Mouse (Mus musculus) heart, postnatal 0 days (tissue): ENCODE measurements around the gene Gm19426. TPM values are rescaled to one million over a fixed set of nuclear protein-coding genes. Genes with fewer than 3 reads are reported as not detected.

Experiments
- ATAC-seq: fragments of 200-750 bp; cut with Nextera tagmentation; 2 replicates; pipeline ENCODE4 v1.8.0; 2017; ENCODE audit warnings: low read depth, moderate number of reproducible peaks, moderate library complexity; ENCODE audit not compliant: insufficient read depth
- DNase-seq: peaks from one replicate; pipeline ENCODE4 v3.0.0-alpha.2; 2016; ENCODE audit warnings: low spot score
- H3K27ac ChIP-seq: fragments of 300-500 bp; sonication (generic); 2 replicates; pipeline ENCODE4 v1.5.1; 2014; ENCODE audit warnings: low read depth, mild to moderate bottlenecking
- H3K27me3 ChIP-seq: fragments of 300-500 bp; sonication (generic); 2 replicates; pipeline ENCODE4 v1.6.1; 2014; ENCODE audit warnings: low read length, mixed read lengths; ENCODE audit not compliant: control insufficient read depth, insufficient read depth
- H3K36me3 ChIP-seq: fragments of 300-500 bp; sonication (generic); replicated peaks from 2 replicates; pipeline ENCODE4 v1.6.1; 2014; ENCODE audit warnings: low read length, mixed read lengths; ENCODE audit not compliant: control insufficient read depth, insufficient read depth
- H3K4me1 ChIP-seq: fragments of 300-500 bp; sonication (generic); 2 replicates; pipeline ENCODE4 v1.6.1; 2014; ENCODE audit warnings: antibody characterized with exemption; ENCODE audit not compliant: control insufficient read depth, insufficient read depth
- H3K4me2 ChIP-seq: fragments of 300-500 bp; sonication (generic); 2 replicates; pipeline ENCODE4 v1.6.1; 2014; ENCODE audit warnings: low read depth, mild to moderate bottlenecking, low read length, moderate library complexity
- H3K4me3 ChIP-seq: fragments of 300-500 bp; sonication (generic); 2 replicates; pipeline ENCODE4 v1.5.1; 2014; ENCODE audit warnings: low read depth, low read length
- H3K9ac ChIP-seq: fragments of 300-500 bp; sonication (generic); replicated peaks from 2 replicates; pipeline ENCODE4 v1.6.1; 2014; ENCODE audit warnings: low read depth, low read length, mixed read lengths
- H3K9me3 ChIP-seq: fragments of 300-500 bp; sonication (generic); replicated peaks from 2 replicates; pipeline ENCODE4 v1.6.1; 2016; ENCODE audit warnings: low read length; ENCODE audit not compliant: control insufficient read depth
- CTCF ChIP-seq: IDR thresholded peaks from 2 replicates; pipeline ENCODE4 v1.5.1; 2016; ENCODE audit warnings: antibody characterized with exemption, control low read depth, low read depth
- EP300 ChIP-seq: IDR thresholded peaks from 2 replicates; pipeline ENCODE4 v1.6.1; 2016; ENCODE audit warnings: antibody characterized with exemption, low read depth
- WGBS: fragments of 180-500 bp; shearing (Covaris S2); extraction: QIAGEN DNeasy Blood & Tissue Kit; methylation state at CpG from one replicate; pipeline ENCODE4 v1.1.7; 2014; 5-methylcytosine and 5-hydroxymethylcytosine counted together
- microRNA counts: library from miRNA; unstranded; fragments of <30 nt; microRNA quantifications from one replicate; lab custom pipeline; 2015
- microRNA-seq: library from miRNA; unstranded; fragments of <30 nt; microRNA quantifications from one replicate; pipeline ENCODE4, GENCODE M21; 2016
- polyA plus RNA-seq: library from polyadenylated mRNA; unstranded; fragments of >200 nt; fragmentation: Nextera tagmentation; extraction: Ambion mirVana; gene quantifications from 2 replicates; pipeline ENCODE4 v1.2.1, GENCODE M21; 2015
- total RNA-seq: library from RNA; depleted of rRNA; stranded (reverse); fragments of >200 nt; gene quantifications from 2 replicates; pipeline ENCODE4 v1.2.3, GENCODE M21; 2014; ENCODE audit warnings: low replicate concordance; rRNA removed

The Gm19426 gene
- total and polyA plus RNA-seq, 2 experiments from 2014 or later, result 3.0 TPM; not detected in 1

- TF ChIP-seq EP300, result no peak
- TF ChIP-seq CTCF, result no peak
- DNase-seq, result no peak
- Histone ChIP-seq H3K27me3 (no peaks in the 10 kb centered on the region), H3K9me3 (no peaks in the 10 kb centered on the region), H3K4me1 (peaks cover 9% of the 10 kb centered on the region), H3K4me2 (no peak overlapping the region), H3K9ac (no peak overlapping the region), H3K4me3 (no peak overlapping the region), H3K36me3 (peaks cover 31% of the 10 kb centered on the region), H3K27ac (no peak overlapping the region)
- no peak for ATAC-seq
- 91% methylated on average over 2 of the region's 2 CpGs for WGBS
Measured at GRCm38 (mm10) chr2:84711898-84712297, 31.6 kb downstream of the Gm19426 start.

- H3K27me3 ChIP-seq, result no peaks in the 10 kb centered on the region
- DNase-seq, result no peak
- no peak overlapping the region for H3K4me3 ChIP-seq
- H3K36me3 ChIP-seq, result peaks cover 52% of the 10 kb centered on the region
- TF ChIP-seq EP300 (no peak), CTCF (no peak)
- WGBS, result 66% methylated on average over 1 of the region's 1 CpGs
- H3K4me1 ChIP-seq, result no peaks in the 10 kb centered on the region
- H3K9me3 ChIP-seq, result no peaks in the 10 kb centered on the region
- H3K27ac ChIP-seq, result no peak overlapping the region
- no peak for ATAC-seq
- no peak overlapping the region for H3K9ac ChIP-seq
- H3K4me2 ChIP-seq, result no peak overlapping the region
Measured at GRCm38 (mm10) chr2:84707523-84707922, 35.9 kb downstream of the Gm19426 start.

- Histone ChIP-seq H3K4me3 (no peak overlapping the region), H3K36me3 (peaks cover 50% of the 10 kb centered on the region), H3K4me1 (no peaks in the 10 kb centered on the region), H3K4me2 (no peak overlapping the region), H3K27me3 (no peaks in the 10 kb centered on the region), H3K27ac (no peak overlapping the region), H3K9me3 (no peaks in the 10 kb centered on the region), H3K9ac (no peak overlapping the region)
- no peak for ATAC-seq
- 94% methylated on average over 1 of the region's 1 CpGs for WGBS
- TF ChIP-seq CTCF, result no peak
- TF ChIP-seq EP300, result no peak
- DNase-seq, result no peak
Measured at GRCm38 (mm10) chr2:84705295-84705694, 38.2 kb downstream of the Gm19426 start.

- Histone ChIP-seq H3K4me2 (no peak overlapping the region), H3K9me3 (no peaks in the 10 kb centered on the region), H3K27ac (no peak overlapping the region), H3K4me1 (no peaks in the 10 kb centered on the region), H3K4me3 (no peak overlapping the region), H3K27me3 (no peaks in the 10 kb centered on the region), H3K9ac (no peak overlapping the region), H3K36me3 (peaks cover 43% of the 10 kb centered on the region)
- ATAC-seq (no peak), DNase-seq (no peak)
- no peak for TF ChIP-seq CTCF
- TF ChIP-seq EP300, result no peak
- 63% methylated on average over 5 of the region's 5 CpGs for WGBS
Measured at GRCm38 (mm10) chr2:84704329-84704728, 39.1 kb downstream of the Gm19426 start.

GRCm38 (mm10) chr2:84703497-84703896 lies 40.0 kb downstream of the Gm19426 start:
- Histone ChIP-seq H3K9ac (no peak overlapping the region), H3K27ac (no peak overlapping the region), H3K4me2 (no peak overlapping the region), H3K4me1 (no peaks in the 10 kb centered on the region), H3K9me3 (no peaks in the 10 kb centered on the region), H3K27me3 (no peaks in the 10 kb centered on the region), H3K4me3 (no peak overlapping the region), H3K36me3 (peaks cover 43% of the 10 kb centered on the region)
- ATAC-seq, result no peak
- no peak for TF ChIP-seq EP300
- no peak for TF ChIP-seq CTCF
- DNase-seq, result no peak
- WGBS, result 74% methylated on average over 1 of the region's 1 CpGs

- no peak for TF ChIP-seq CTCF
- no peak for TF ChIP-seq EP300
- Histone ChIP-seq H3K27me3 (no peaks in the 10 kb centered on the region), H3K9ac (no peak overlapping the region), H3K4me1 (no peaks in the 10 kb centered on the region), H3K4me2 (no peak overlapping the region), H3K36me3 (peaks cover 69% of the 10 kb centered on the region), H3K4me3 (no peak overlapping the region), H3K27ac (no peak overlapping the region), H3K9me3 (no peaks in the 10 kb centered on the region)
- no peak for ATAC-seq
- DNase-seq, result no peak
- 77% methylated on average over 5 of the region's 5 CpGs for WGBS
Measured at GRCm38 (mm10) chr2:84695007-84695695, 48.3 kb downstream of the Gm19426 start.

MicroRNA genes within 50 kb of the gene (microRNA counts, 519-probe panel; counts per million panel counts)
- microRNA mmu-miR-130a (lab: Ali Mortazavi, UCI), result 8,781 counts per million, percentile 95 among the panel's probes with 10 or more counts

Small RNA genes within 50 kb of the gene (microRNA-seq; reads per million reads assigned to microRNA genes)
- 26,479 reads per million, percentile 97 among the genes with 10 or more reads in this experiment for gene Mir130a

Other genes with a start within 250 kb of the Gm19426 start
- gene Ctnnd1, start 92.9 kb downstream of the Gm19426 start, total RNA-seq, result 121 and 156 TPM in 2 replicates
- gene Ctnnd1, start 92.9 kb downstream of the Gm19426 start, polyA plus RNA-seq, result 26.5 and 29.8 TPM in 2 replicates
- gene Btbd18, start 84.6 kb downstream of the Gm19426 start, total RNA-seq, result not detected in 2 replicates
- 0.05 and 0.08 TPM in 2 replicates for gene Btbd18, start 84.6 kb downstream of the Gm19426 start, polyA plus RNA-seq
- gene Selenoh, start 72.9 kb downstream of the Gm19426 start, total RNA-seq, result 240 and 350 TPM in 2 replicates
- 137 and 149 TPM in 2 replicates for gene Selenoh, start 72.9 kb downstream of the Gm19426 start, polyA plus RNA-seq
- not detected in 2 replicates for gene Gm28635, start 65.6 kb downstream of the Gm19426 start, total RNA-seq
- gene Gm28635, start 65.6 kb downstream of the Gm19426 start, polyA plus RNA-seq, result not detected in 2 replicates
- 8.1 and 41.5 TPM in 2 replicates for gene Med19, start 65.3 kb downstream of the Gm19426 start, total RNA-seq
- gene Med19, start 65.3 kb downstream of the Gm19426 start, polyA plus RNA-seq, result 15.9 and 17.0 TPM in 2 replicates
- 82.7 and 85.6 TPM in 2 replicates for gene Tmx2, start 64.5 kb downstream of the Gm19426 start, total RNA-seq
- gene Tmx2, start 64.5 kb downstream of the Gm19426 start, polyA plus RNA-seq, result 151 and 159 TPM in 2 replicates
- 46.5 and 46.8 TPM in 2 replicates for gene Zdhhc5, start 28.5 kb downstream of the Gm19426 start, total RNA-seq
- 20.5 TPM in 2 replicates for gene Zdhhc5, start 28.5 kb downstream of the Gm19426 start, polyA plus RNA-seq
- 5.2 and 5.8 TPM in 2 replicates for gene Clp1, start 16.3 kb downstream of the Gm19426 start, total RNA-seq
- gene Clp1, start 16.3 kb downstream of the Gm19426 start, polyA plus RNA-seq, result 10.1 and 10.5 TPM in 2 replicates
- not detected in 2 replicates for gene Ypel4, start 9.6 kb downstream of the Gm19426 start, total RNA-seq
- gene Ypel4, start 9.6 kb downstream of the Gm19426 start, polyA plus RNA-seq, result 1.1 and 1.2 TPM in 2 replicates
- gene Serping1, start 31.8 kb upstream of the Gm19426 start, total RNA-seq, result 26.3 and 31.2 TPM in 2 replicates
- gene Serping1, start 31.8 kb upstream of the Gm19426 start, polyA plus RNA-seq, result 37.1 and 38.8 TPM in 2 replicates
- 40.0 and 47.0 TPM in 2 replicates for gene Ube2l6, start 55.2 kb upstream of the Gm19426 start, total RNA-seq
- 29.8 and 36.9 TPM in 2 replicates for gene Ube2l6, start 55.2 kb upstream of the Gm19426 start, polyA plus RNA-seq
- not detected in 2 replicates for gene Smtnl1, start 79.0 kb upstream of the Gm19426 start, total RNA-seq
- 0.07 and 0.12 TPM in 2 replicates for gene Smtnl1, start 79.0 kb upstream of the Gm19426 start, polyA plus RNA-seq
- gene Timm10, start 83.3 kb upstream of the Gm19426 start, total RNA-seq, result 117 and 140 TPM in 2 replicates
- 129 and 133 TPM in 2 replicates for gene Timm10, start 83.3 kb upstream of the Gm19426 start, polyA plus RNA-seq
- 3.9 and 14.1 TPM in 2 replicates for gene Slc43a1, start 95.2 kb upstream of the Gm19426 start, total RNA-seq
- gene Slc43a1, start 95.2 kb upstream of the Gm19426 start, polyA plus RNA-seq, result 2.8 and 2.9 TPM in 2 replicates
- 1.6 and 9.2 TPM in 2 replicates for gene Rtn4rl2, start 143.1 kb upstream of the Gm19426 start, total RNA-seq
- 0.91 and 1.1 TPM in 2 replicates for gene Rtn4rl2, start 143.1 kb upstream of the Gm19426 start, polyA plus RNA-seq
- 101 and 140 TPM in 2 replicates for gene Slc43a3, start 192.9 kb upstream of the Gm19426 start, total RNA-seq
- gene Slc43a3, start 192.9 kb upstream of the Gm19426 start, polyA plus RNA-seq, result 43.0 and 43.5 TPM in 2 replicates
- gene Prg2, start 236.8 kb upstream of the Gm19426 start, total RNA-seq, result not detected in 2 replicates
- not detected in 2 replicates for gene Prg2, start 236.8 kb upstream of the Gm19426 start, polyA plus RNA-seq
- gene Prg3, start 244.6 kb upstream of the Gm19426 start, total RNA-seq, result not detected in 2 replicates
- gene Prg3, start 244.6 kb upstream of the Gm19426 start, polyA plus RNA-seq, result not detected in 2 replicates